In genomic region chr11:49739776-49740175, GRCm38 (mm10) we compare ENCODE assay signal across 1 mouse cellular context.
TF ChIP-seq lines count a peak whose summit lies in the region.

No protein-coding gene starts in this region.

TF ChIP-seq in MEL, 35 proteins besides CTCF, POLR2A, EP300 and RAD21 (continued from another document):
- TF ChIP-seq ETS1 (IDR thresholded peaks at IDR 0.05; ENCODE audit: low read depth, low read length) (peak; percentile 79; the same call in 1 of the 2 replicates), SIN3A (IDR thresholded peaks at IDR 0.05; ENCODE audit: low read length) (peak; percentile 48; the same call in 1 of the 2 replicates), CHD1 (IDR thresholded peaks at IDR 0.05; ENCODE audit: low read depth, low read length) (no peak), GATA1 (IDR thresholded peaks at IDR 0.05; ENCODE audit: low read depth, low read length) (peak; percentile 88), KAT2A (conservative IDR thresholded peaks at IDR 0.05; ENCODE audit: low read depth, low read length) (no peak), ZKSCAN1 (IDR thresholded peaks at IDR 0.05; ENCODE audit: low read depth, low read length) (no peak), POLR2AphosphoS2 (IDR thresholded peaks at IDR 0.05; ENCODE audit: low read length) (no peak), ELF1 (IDR thresholded peaks at IDR 0.05; ENCODE audit: low read depth, low read length) (no peak), GABPA (IDR thresholded peaks at IDR 0.05; ENCODE audit: low read depth, low read length) (no peak), USF2 (IDR thresholded peaks at IDR 0.05; ENCODE audit: borderline replicate concordance in 1 of 2, insufficient read depth in 1 of 2, low read depth in 1 of 2, low read length in 2 of 2) (no peak), MXI1 (IDR thresholded peaks at IDR 0.05; ENCODE audit: low read depth, low read length) (no peak; the same call in 1 of the 2 replicates), TAL1 (IDR thresholded peaks at IDR 0.05; ENCODE audit: low read length) (no peak), ZC3H11A (IDR thresholded peaks at IDR 0.05; ENCODE audit: low read depth, low read length) (no peak), MAFK (IDR thresholded peaks at IDR 0.05; ENCODE audit: borderline replicate concordance, low read depth, low read length) (no peak), MAX (IDR thresholded peaks at IDR 0.05; ENCODE audit: low read length) (no peak), MEF2A (IDR thresholded peaks at IDR 0.05; ENCODE audit: extremely low read depth, insufficient replicate concordance, low read depth, low read length, poor library complexity, severe bottlenecking) (no peak), HCFC1 (IDR thresholded peaks at IDR 0.05; ENCODE audit: low read depth, low read length) (no peak; the same call in 1 of the 2 replicates), TBP (IDR thresholded peaks at IDR 0.05; ENCODE audit: low read depth, low read length) (peak; percentile 92), USF1 (IDR thresholded peaks at IDR 0.05; ENCODE audit: low read depth, low read length) (no peak), CHD2 (IDR thresholded peaks at IDR 0.05; ENCODE audit: low read length) (no peak), TCF12 (IDR thresholded peaks at IDR 0.05; ENCODE audit: low read depth, low read length) (0 out of 2 replicates have a peak, but pooled peaks have one; percentile 30), JUND (IDR thresholded peaks at IDR 0.05; ENCODE audit: low read depth, low read length) (no peak), SMC3 (IDR thresholded peaks at IDR 0.05; ENCODE audit: low read depth, low read length) (peak; percentile 5; the same call in 1 of the 2 replicates), NELFE (IDR thresholded peaks at IDR 0.05; ENCODE audit: low read depth, low read length) (no peak), MYC (IDR thresholded peaks at IDR 0.05; ENCODE audit: low read depth, low read length) (no peak), NRF1 (IDR thresholded peaks at IDR 0.05; ENCODE audit: insufficient read depth, low read depth, low read length, poor library complexity, severe bottlenecking) (no peak), UBTF (IDR thresholded peaks at IDR 0.05; ENCODE audit: borderline replicate concordance, insufficient read depth, low read depth, low read length) (peak; percentile 64; the same call in 1 of the 2 replicates), ZNF384 (IDR thresholded peaks at IDR 0.05; ENCODE audit: low read depth, low read length) (no peak)
